Mouse (Mus musculus) ES-Bruce4 (cell line): ENCODE data around the gene Gm49383.

ENCODE experiments used
- CTCF ChIP-seq: IDR thresholded peaks from one replicate; pipeline ENCODE4 v1.8.1; 2011; ENCODE audit warnings: low read depth, low read length
- EP300 ChIP-seq: IDR thresholded peaks from 2 replicates; pipeline ENCODE4 v1.6.1; 2011; ENCODE audit warnings: low read depth, low read length; ENCODE audit not compliant: insufficient read depth
- POLR2A ChIP-seq: IDR thresholded peaks from one replicate; pipeline ENCODE4 v1.8.1; 2011; ENCODE audit warnings: low read length; ENCODE audit not compliant: insufficient read depth

DNA sequence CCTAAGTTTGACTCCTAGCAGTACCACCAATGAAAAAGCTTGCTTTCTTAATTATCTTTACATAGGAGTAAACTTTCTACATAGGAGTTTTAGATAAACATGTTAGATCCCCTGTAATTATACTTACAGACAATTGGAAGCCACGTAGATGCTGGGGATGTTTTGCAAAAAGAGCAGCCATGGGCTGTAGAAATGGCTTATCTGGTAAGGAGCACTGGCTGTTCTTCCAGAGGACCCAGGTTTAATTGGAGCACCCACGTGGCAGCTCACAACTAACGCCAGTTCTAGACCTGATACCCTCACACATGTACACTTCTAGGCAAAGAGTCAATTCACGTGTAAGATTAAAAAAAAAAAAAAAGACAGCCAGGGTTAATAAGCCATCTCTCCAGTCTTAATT is 15.1 kb downstream of the Gm49383 start:
- TF ChIP-seq POLR2A, result no peak
- no peak for TF ChIP-seq CTCF
- TF ChIP-seq EP300, result no peak
